Mouse (Mus musculus) lung, embryonic 16.5 days (tissue): ENCODE measurements at regions not wholly inside any gene's neighbourhood (a gene's known extent, or its start where the extent isn't known, plus 50 kb on each side); places are given as distances from the start of the nearest gene placed in this dataset.

Experiments used
- ATAC-seq: fragments of 200-750 bp; cut with Nextera tagmentation; 2 replicates; pipeline ENCODE4 v1.8.0; 2017; ENCODE audit warnings: low read depth, mild to moderate bottlenecking, moderate library complexity
- H3K27ac ChIP-seq: fragments of 300-500 bp; sonication (generic); 2 replicates; pipeline ENCODE4 v1.5.1; 2014; ENCODE audit warnings: mild to moderate bottlenecking, control low read depth, low read length
- H3K27me3 ChIP-seq: fragments of 300-500 bp; sonication (generic); 2 replicates; pipeline ENCODE4 v1.6.1; 2014; ENCODE audit warnings: low read depth, low read length, mixed read lengths; ENCODE audit not compliant: control insufficient read depth, insufficient read depth
- H3K36me3 ChIP-seq: fragments of 300-500 bp; sonication (generic); 2 replicates; pipeline ENCODE4 v1.6.1; 2014; ENCODE audit warnings: low read length; ENCODE audit not compliant: control insufficient read depth, insufficient read depth
- H3K4me1 ChIP-seq: fragments of 300-500 bp; sonication (generic); replicated peaks from 2 replicates; pipeline ENCODE4 v1.6.1; 2014; ENCODE audit warnings: low read length, mixed read lengths; ENCODE audit not compliant: control insufficient read depth, insufficient read depth
- H3K4me2 ChIP-seq: fragments of 300-500 bp; sonication (generic); 2 replicates; pipeline ENCODE4 v1.6.1; 2014; ENCODE audit warnings: low read depth, low read length, control low read depth
- H3K4me3 ChIP-seq: fragments of 300-500 bp; sonication (generic); 2 replicates; pipeline ENCODE4 v1.5.1; 2014; ENCODE audit warnings: mild to moderate bottlenecking, low read length, control low read depth
- H3K9ac ChIP-seq: fragments of 300-500 bp; sonication (generic); 2 replicates; pipeline ENCODE4 v1.6.1; 2014; ENCODE audit warnings: low read length, control low read depth
- H3K9me3 ChIP-seq: fragments of 300-500 bp; sonication (generic); 2 replicates; pipeline ENCODE4 v1.6.1; 2016; ENCODE audit warnings: low read length; ENCODE audit not compliant: control insufficient read depth
- WGBS: fragments of 180-500 bp; shearing (Covaris S2); extraction: QIAGEN DNeasy Blood & Tissue Kit; methylation state at CpG from one replicate; pipeline ENCODE4 v1.1.7; 2014; 5-methylcytosine and 5-hydroxymethylcytosine counted together

- H3K36me3 ChIP-seq, result no peaks in the 10 kb centered on the region
- no peak overlapping the region for H3K4me2 ChIP-seq
- no peak for ATAC-seq
- H3K9me3 ChIP-seq, result no peaks in the 10 kb centered on the region
- H3K4me1 ChIP-seq, result no peaks in the 10 kb centered on the region; the same call in 1 of the 2 replicates
- 83% methylated on average over 2 of the region's 2 CpGs for WGBS
- no peak overlapping the region for H3K27ac ChIP-seq
- H3K27me3 ChIP-seq, result no peaks in the 10 kb centered on the region
- no peak overlapping the region for H3K9ac ChIP-seq
- H3K4me3 ChIP-seq, result no peak overlapping the region
Measured at GRCm38 (mm10) chr12:25382475-25382874, 285.5 kb upstream of the Id2 start.

- no peaks in the 10 kb centered on the region for H3K9me3 ChIP-seq
- no peaks in the 10 kb centered on the region; the same call in 1 of the 2 replicates for H3K4me1 ChIP-seq
- no peaks in the 10 kb centered on the region for H3K27me3 ChIP-seq
- ATAC-seq, result no peak
- no peaks in the 10 kb centered on the region for H3K36me3 ChIP-seq
- WGBS, result 29% methylated on average over 4 of the region's 4 CpGs
- H3K27ac ChIP-seq, result no peak overlapping the region
- H3K9ac ChIP-seq, result no peak overlapping the region
- H3K4me2 ChIP-seq, result no peak overlapping the region
- H3K4me3 ChIP-seq, result no peak overlapping the region
Measured at GRCm38 (mm10) chr12:25381619-25382018, 284.7 kb upstream of the Id2 start.

- H3K4me3 ChIP-seq, result no peak overlapping the region
- no peaks in the 10 kb centered on the region; the same call in 1 of the 2 replicates for H3K4me1 ChIP-seq
- H3K27ac ChIP-seq, result no peak overlapping the region
- no peaks in the 10 kb centered on the region for H3K36me3 ChIP-seq
- no peak overlapping the region for H3K9ac ChIP-seq
- H3K4me2 ChIP-seq, result no peak overlapping the region
- 97% methylated on average over 3 of the region's 3 CpGs for WGBS
- ATAC-seq, result no peak
- no peaks in the 10 kb centered on the region for H3K27me3 ChIP-seq
- H3K9me3 ChIP-seq, result no peaks in the 10 kb centered on the region
Measured at GRCm38 (mm10) chr12:25379996-25380395, 283.1 kb upstream of the Id2 start.

GRCm38 (mm10) chr12:25379016-25379415 lies 282.1 kb upstream of the Id2 start:
- no peak for ATAC-seq
- WGBS, result 82% methylated on average over 9 of the region's 9 CpGs
- H3K36me3 ChIP-seq, result no peaks in the 10 kb centered on the region

GRCm38 (mm10) chr12:25378036-25378645 lies 281.2 kb upstream of the Id2 start:
- no peaks in the 10 kb centered on the region for H3K36me3 ChIP-seq
- H3K4me1 ChIP-seq, result no peaks in the 10 kb centered on the region; the same call in 1 of the 2 replicates
- no peak overlapping the region for H3K9ac ChIP-seq
- H3K4me3 ChIP-seq, result no peak overlapping the region
- no peak overlapping the region for H3K27ac ChIP-seq
- H3K9me3 ChIP-seq, result no peaks in the 10 kb centered on the region
- no peak overlapping the region for H3K4me2 ChIP-seq
- WGBS, result 76% methylated on average over 6 of the region's 6 CpGs
- ATAC-seq, result no peak
- no peaks in the 10 kb centered on the region for H3K27me3 ChIP-seq

More at GRCm38 (mm10) chr12:25379016-25379415, 282.1 kb upstream of the Id2 start:
- H3K27me3 ChIP-seq, result no peaks in the 10 kb centered on the region
- H3K9ac ChIP-seq, result no peak overlapping the region
- H3K4me1 ChIP-seq, result no peaks in the 10 kb centered on the region; the same call in 1 of the 2 replicates
- H3K27ac ChIP-seq, result no peak overlapping the region
- no peak overlapping the region for H3K4me2 ChIP-seq
- H3K4me3 ChIP-seq, result no peak overlapping the region
- H3K9me3 ChIP-seq, result no peaks in the 10 kb centered on the region

- Histone ChIP-seq H3K27ac (no peak overlapping the region), H3K27me3 (no peaks in the 10 kb centered on the region), H3K9ac (no peak overlapping the region), H3K4me1 (no peaks in the 10 kb centered on the region), H3K9me3 (no peaks in the 10 kb centered on the region), H3K4me2 (no peak overlapping the region), H3K4me3 (no peak overlapping the region), H3K36me3 (no peaks in the 10 kb centered on the region)
- WGBS, result 65% methylated on average over 8 of the region's 8 CpGs
- no peak for ATAC-seq
Measured at GRCm38 (mm10) chr12:25376451-25376850, 279.5 kb upstream of the Id2 start.

- Histone ChIP-seq H3K27ac (no peak overlapping the region), H3K27me3 (no peaks in the 10 kb centered on the region), H3K4me1 (no peaks in the 10 kb centered on the region), H3K4me3 (no peak overlapping the region), H3K9me3 (no peaks in the 10 kb centered on the region), H3K36me3 (no peaks in the 10 kb centered on the region), H3K4me2 (no peak overlapping the region), H3K9ac (no peak overlapping the region)
- WGBS, result 90% methylated on average over 1 of the region's 1 CpGs
- no peak for ATAC-seq
Measured at GRCm38 (mm10) chr12:25367541-25367940, 270.6 kb upstream of the Id2 start.

- H3K9ac ChIP-seq, result no peak overlapping the region
- no peak overlapping the region for H3K4me3 ChIP-seq
- H3K27ac ChIP-seq, result no peak overlapping the region
- H3K9me3 ChIP-seq, result no peaks in the 10 kb centered on the region
- ATAC-seq, result no peak
- H3K4me2 ChIP-seq, result no peak overlapping the region
- H3K27me3 ChIP-seq, result no peaks in the 10 kb centered on the region
- H3K4me1 ChIP-seq, result no peaks in the 10 kb centered on the region
- H3K36me3 ChIP-seq, result no peaks in the 10 kb centered on the region
- whole genome bisulfite sequencing, result 39% methylated on average over 3 of the region's 3 CpGs
Measured at GRCm38 (mm10) chr12:25365600-25366267, 268.8 kb upstream of the Id2 start.

- no peak overlapping the region for H3K4me2 ChIP-seq
- ATAC-seq, result no peak
- H3K27ac ChIP-seq, result no peak overlapping the region
Measured at GRCm38 (mm10) chr12:25364966-25365568, 268.1 kb upstream of the Id2 start.

More at GRCm38 (mm10) chr12:25364966-25365568, 268.1 kb upstream of the Id2 start:
- no peaks in the 10 kb centered on the region for H3K36me3 ChIP-seq
- H3K27me3 ChIP-seq, result no peaks in the 10 kb centered on the region
- H3K4me3 ChIP-seq, result no peak overlapping the region
- H3K9me3 ChIP-seq, result no peaks in the 10 kb centered on the region
- no peak overlapping the region for H3K9ac ChIP-seq
- no peaks in the 10 kb centered on the region for H3K4me1 ChIP-seq
- WGBS, result 44% methylated on average over 7 of the region's 7 CpGs
